Mouse (Mus musculus) left cerebral cortex, postnatal 25 days (tissue): ENCODE results near the gene Idua. TPM values are rescaled to one million over a fixed set of nuclear protein-coding genes. Genes with fewer than 3 reads are reported as not detected.
"Not testable (repeated sequence)": the region's sequence is repeated elsewhere in the genome, so short reads cannot be mapped to it uniquely, and the experiment has no call there.

Experiments used
- DNase-seq, 2 experiments: peaks; one replicate each; pipeline ENCODE4 v3.0.0; 2022; ENCODE audit warnings: low spot score in 2 of 2, mixed read lengths in 1 of 2
- intact Hi-C: fragments of 180-260 bp; cut with DNase I; formaldehyde crosslinking; loops from one replicate; pipeline ENCODE4 v1.15.1; 2025
- total RNA-seq, 2 experiments: library from RNA; stranded (reverse); gene quantifications; 2 replicates each; pipeline ENCODE4 v1.2.3; 2021

The Idua gene
- 10 to 100 TPM; 11.4 to 15.0 TPM for total RNA-seq

DNA sequence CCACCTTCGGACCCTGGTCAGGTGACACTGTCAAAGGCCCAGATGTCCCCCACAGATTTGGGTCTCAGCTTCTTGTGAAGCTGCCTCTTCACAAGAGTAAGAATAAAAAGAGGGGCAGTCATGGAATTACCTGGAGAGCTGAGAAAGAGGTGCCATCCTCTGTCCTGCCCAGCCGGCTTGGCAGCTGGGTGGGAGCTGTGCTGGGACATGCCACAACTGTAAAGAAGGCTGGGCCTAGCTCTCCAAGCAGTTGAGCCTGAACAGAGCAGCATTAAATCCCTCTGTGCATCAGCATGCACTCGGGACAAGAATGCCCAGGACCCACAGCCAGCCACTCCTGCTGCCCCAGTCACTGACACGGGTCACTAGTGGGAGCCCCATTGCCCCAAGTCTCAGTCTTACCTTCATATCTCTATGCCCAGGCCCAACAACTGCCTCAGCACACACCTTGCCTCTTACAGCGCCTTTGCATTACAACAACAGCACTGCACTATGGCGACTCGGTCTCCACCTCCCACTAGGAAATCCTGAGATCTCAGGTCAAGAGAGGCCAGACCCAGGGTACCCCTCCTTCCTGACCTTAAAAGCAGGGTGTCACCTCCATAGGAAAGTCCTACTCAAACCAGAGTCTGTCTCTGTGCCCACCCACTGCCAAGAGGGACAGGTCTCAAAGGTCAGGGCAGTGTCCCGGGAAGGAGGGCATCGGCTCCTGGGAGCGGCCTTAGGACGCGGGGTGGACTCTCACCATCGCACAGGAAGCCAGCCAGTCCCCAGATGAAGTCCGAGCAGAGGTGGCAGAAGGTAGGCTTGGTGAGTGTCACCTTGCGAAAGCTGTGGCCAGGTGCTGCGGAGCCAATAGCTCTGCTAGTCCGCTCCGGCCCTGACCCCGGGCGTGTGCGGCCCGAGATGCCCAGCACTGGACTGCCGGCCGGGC lies at the start of gene Idua:
Gene Idua (plus strand): TSS at position 634 of the 934 bp plus-strand sequence.
- intact Hi-C loops = no loop called here
- DNase-seq = no peak

DNA sequence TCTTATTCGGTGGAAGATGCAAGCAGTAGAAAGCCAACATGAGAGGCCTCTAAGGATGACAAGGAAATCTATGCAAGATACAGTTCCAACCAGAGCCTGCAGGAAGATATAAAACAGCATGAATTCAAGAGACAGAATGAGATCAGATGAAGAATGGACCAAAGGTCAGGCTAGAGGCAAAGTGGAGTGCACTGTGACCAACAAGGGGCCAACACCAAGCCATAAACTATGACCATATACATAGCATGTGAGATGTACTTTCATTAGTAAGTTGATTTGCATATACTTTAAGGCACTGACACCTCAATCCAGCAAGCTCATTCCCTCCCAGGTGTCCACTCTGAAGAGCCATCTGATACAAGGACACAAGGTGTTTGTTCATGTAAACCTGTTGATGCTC lies 49.7 kb upstream of the Idua start:
- intact Hi-C loops = no loop called here

DNA sequence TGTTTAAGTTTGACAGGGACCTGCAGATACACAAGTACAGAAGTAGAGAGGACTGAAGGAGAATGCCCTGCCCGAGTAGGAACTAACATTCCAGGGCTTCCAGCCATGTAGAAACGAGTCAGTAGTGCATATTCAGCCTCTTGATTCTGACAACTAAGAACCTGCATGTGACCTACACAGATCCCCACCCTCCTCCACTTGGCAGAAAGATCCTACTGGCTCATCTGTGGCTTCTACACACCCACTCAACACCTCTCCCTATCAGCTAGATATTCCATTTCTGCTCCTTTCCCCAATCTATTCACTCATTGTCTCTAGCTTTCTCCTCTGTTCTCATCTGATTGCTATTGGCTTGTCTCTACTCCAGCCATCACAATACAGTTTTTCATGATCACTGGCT lies 38.3 kb upstream of the Idua start:
- peak in 1 of 2 experiments; percentile 68 for DNase-seq
- intact Hi-C loops = no loop called here

More for the DNA sequence above, 49.7 kb upstream of the Idua start:
- DNase-seq = no peak

DNA sequence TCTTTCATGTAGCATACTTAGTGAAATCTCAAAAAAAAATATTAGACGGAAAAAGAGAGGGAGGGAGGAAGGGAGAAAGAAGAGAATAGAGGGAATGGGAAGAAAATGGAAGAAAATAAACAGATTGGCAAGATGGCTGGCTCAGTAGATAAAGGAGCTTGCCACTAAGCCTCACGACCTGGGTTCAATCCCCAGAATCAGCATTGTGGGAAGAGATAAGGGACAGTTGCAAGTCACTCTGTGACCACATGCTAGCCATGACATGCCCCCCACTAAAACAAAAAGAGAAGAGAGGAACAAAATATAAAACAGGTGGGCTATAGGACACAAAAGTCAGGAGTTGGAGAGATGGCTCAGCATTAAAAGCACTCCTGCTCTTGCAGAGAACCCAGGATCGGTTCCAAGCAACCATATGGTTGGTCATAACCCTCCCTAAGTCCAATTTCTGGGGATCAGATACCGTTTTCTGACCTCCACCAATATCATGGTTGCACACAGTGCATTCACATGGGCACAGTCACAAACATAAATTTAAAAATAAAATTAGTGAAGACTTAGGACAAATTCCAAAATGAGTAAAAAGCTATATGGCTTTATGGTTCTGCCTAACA lies 34.0 kb upstream of the Idua start:
- intact Hi-C loops = no loop called here
- DNase-seq = no peak

DNA sequence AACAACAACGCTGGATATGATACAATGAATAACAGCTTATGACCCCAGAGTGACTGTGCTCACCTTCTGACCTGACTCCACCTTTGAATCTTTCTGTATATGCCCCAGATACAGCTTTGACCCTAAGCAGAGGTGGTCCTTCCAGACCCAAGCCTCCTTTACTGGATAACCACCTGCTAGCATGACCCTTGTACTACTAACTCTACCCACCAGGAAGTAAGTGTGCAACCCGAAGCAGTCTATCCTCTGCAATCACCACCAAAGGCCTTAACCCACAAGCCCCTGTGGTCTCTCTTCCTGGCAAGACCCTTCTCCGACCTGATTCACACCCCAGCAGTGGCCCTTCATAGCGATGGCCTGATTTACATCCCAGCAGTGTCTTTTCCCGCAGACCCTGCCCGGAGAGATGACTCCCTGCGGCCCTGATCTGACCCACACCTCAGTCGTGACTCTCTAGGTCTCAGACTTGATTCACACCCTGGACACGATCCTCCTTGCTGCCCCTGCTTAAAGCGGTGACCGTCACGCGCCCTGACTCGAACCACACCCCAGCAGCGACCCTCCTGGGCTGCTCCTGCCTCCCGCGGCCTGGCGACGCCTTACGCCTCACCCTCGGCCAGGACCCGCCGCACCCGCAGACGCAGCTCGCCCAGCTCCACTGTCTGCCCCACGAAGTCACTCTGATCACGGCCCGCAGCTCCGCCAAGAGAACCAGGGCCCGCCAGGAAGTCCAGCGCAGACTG lies 31.1 kb upstream of the Idua start:
- DNase-seq = no peak

DNA sequence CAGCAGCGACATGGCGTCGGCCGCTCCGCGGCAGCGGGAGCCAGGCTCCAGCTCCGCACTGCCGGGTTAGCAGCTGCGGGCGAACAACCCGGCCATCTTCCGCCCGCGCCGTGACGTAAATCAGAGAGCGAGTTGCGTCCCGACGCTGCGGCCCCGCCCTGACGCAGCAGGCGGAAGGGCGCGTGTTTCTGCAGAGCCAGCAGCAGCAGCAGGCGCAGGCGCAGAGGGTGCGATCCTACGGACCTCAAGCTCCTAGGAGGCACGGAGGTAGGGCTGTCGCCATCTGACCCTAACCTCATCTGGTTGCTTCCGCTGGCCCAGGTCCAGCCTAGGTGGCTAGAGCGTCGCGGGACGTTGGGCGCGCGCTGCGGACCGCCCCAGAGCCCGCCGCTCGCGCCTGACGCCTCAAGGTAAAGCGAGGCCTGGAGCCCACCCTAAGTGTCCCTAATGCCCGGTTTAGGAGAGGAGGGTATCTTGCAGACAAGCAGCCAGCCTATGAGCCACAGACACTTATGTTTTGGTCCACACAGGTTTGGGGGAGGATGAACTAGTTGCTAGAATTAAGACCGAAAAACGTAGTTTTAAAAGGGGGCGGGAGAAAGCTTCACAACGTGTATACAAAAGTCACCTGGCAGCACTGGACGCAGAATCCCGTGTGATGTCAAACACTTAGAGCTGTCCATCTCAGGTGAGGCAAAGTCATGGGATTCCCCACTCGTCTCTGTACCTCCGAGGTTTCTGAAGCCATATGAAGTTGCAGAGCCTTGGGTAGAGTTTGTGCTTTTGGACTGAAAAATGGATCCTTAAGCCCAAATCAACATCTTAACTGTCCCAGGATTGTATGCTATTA lies 30.3 kb upstream of the Idua start, which contains the start of the genes Gak and Tmem175:
Gene Gak (minus strand): TSS at position 122 of the 850 bp plus-strand sequence.
Gene Tmem175 (plus strand): TSS at position 137 of the 850 bp plus-strand sequence.
- intact Hi-C loops = no loop called here
- DNase-seq = peak; percentile 95 to 96

More for the DNA sequence above, 31.1 kb upstream of the Idua start:
- intact Hi-C loops = no loop called here

DNA sequence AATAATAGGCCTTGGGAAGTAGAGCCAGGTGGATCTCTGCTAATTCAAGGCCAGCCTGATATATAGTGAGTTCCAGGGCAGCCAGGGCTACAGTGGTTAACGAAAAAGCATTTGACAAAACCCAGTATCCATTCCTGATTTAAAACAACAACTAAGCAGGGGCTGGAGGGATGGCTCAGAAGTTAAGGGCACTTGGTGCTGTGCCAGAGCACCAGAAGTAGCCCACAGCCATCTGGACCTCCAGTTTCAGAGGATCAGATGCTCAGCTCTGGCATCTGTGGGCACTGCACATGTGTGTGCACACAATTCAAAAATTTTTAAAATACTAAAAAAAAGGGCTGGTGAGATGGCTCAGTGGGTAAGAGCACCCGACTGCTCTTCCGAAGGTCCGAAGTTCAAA lies 26.5 kb upstream of the Idua start:
- DNase-seq = no peak
- intact Hi-C loops = no loop called here

DNA sequence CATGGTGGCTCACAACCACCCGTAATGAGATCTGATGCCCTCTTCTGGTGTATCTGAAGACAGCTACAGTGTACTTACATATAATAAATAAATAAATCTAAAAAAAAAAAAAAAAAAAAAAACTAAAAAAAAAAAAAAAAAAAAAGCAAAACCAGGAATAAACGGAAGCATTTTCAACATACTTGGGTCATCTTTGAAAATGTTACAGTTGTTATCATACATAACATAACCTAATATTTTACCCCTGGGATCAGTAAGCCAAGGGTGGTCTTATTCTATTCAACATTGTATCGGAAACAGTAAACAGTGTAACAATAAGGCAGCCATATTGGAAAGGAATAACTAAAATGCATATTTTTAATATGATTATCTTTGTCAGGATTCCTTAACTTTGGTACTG lies 26.0 kb upstream of the Idua start:
- DNase-seq, intact Hi-C loops: not testable (repeated sequence)

DNA sequence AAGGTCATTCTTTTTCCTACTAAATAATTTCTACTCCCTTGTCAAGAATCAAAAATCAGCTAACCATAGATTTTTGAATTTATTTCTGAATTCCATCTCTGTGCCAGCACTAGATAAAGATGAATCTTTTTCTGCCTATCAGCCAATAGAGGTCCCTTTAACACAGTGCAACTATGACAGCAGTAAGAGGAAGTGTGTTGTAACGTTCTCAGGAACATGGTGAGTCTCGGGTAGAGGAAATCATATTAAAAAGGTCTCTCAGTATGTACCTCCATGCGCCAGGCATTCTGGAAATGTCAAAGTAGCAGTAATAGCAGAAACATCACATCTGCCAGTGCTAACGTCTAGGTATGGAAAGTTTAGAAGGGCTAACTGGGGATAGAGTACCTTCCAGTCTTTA lies 24.0 kb upstream of the Idua start:
- DNase-seq = no peak
- intact Hi-C loops = no loop called here

DNA sequence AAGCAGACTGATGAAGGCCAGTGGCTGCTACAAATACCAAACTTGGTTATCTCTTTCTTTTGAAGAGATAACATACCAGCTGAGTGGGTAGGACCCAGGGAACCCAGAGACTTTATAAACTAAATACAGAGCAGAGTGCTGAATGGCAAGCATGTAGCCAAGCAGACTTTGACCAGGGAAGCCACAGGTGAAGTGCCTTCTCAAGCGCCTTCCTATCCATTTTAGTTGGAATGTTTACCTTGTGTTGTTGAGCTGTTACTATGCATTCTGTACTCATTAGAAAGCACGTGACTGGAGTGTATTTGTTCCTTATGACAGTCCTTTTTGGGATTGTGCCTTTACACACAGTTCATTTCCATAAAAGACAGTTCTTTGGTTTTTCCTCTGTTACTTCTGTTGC lies 16.5 kb upstream of the Idua start:
- intact Hi-C loops = loop anchor here (5.0 kb wide), 1 partner anchor 211 kb away; the partner anchor contains the start of gene Atp5k

DNA sequence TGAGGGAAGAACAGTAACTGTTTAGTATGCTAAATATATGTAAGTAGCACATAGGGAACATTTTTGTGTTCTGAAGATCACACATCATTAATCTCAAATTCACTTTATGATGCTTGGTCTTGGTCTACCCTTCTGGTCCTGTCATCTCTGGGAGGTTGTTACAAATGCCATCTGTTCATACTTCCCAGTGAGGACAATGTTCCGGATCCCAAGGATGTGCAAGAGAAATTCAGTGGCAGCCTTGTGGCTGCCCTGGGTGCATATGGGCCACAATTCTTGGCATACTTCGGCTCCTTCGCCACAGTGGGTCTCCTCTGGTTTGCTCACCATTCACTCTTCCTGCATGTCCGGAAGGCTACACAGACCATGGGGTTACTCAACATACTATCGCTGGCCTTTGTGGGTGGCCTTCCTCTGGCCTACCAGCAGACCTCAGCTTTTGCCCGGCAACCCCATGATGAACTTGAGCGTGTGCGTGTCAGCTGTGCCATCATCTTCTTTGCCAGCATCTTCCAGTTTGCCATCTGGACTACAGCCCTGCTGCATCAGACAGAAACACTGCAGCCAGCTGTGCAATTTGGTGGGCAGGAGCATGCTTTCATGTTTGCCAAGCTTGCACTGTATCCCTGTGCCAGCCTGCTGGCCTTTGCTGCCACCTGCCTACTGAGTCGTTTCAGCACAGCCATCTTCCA lies 14.3 kb upstream of the Idua start:
- peak in 1 of 2 experiments; percentile 66 for DNase-seq
- intact Hi-C loops = no loop called here

More for the DNA sequence above, 16.5 kb upstream of the Idua start:
- DNase-seq = no peak

DNA sequence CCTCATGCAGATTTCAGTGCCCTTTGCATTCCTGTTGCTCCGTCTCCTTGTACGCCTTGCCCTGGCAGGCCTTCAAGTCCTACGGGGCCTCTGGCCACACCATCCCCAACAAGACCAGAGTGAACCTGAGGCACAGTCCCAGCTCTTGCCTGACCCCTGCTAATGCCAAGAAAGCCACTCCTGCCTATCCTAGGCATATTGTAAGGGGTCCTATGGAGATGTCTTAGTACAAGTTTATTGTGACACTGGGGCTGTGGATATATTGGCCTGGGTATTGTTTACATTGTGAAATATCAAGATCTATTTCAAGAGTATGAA lies 13.8 kb upstream of the Idua start:
- intact Hi-C loops = no loop called here

DNA sequence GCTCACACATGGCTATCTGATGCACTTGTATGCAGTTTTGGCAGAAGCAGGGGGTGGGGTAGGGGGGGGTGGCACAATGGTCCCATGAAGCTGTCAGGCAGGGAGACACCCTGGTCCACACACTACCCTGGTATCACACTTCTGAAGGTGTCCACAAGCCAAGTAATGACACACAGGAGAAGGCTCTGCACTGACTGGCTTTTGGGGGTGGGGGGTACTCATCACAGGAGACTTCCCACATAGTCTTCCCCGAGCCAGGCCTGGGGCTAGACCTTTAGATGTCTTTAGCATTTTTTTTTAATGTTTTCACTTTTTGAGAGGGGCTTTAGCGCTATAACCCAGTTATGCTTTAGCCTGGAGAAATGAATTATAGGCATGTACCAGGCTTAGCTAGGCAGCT lies 12.8 kb upstream of the Idua start:
- intact Hi-C loops = no loop called here
- DNase-seq = no peak

More for the DNA sequence above, 13.8 kb upstream of the Idua start:
- peak in 1 of 2 experiments; percentile 1 for DNase-seq

DNA sequence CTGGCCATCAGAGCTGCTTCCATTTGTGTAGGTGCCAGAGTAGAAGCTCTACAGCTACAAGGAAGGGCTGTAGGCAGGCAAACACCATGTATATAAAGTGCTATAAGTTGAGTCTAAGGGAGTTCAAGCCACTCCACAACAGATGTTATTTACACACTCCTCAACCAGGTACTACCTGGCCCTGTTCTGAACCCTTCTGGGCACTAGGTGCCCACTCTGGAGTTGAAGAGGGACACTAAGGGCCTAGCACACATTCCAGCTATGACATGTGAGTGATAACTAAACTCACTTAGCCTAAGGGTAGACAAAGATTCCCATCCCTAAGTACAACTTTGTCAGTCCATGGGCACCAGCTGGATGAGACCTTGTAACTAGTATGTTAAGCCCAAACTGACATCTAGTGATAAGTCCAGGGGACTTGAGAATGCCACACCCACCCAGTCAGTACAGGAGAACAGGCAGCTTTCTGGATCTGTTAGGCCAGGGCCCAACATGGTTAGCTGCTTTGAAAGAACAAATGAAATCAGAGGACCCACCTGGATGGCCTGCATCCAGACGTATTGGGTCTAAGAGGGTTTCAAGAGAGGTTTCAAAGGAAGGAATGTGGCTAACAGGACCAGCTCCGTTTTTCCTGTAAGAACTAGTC lies 12.2 kb upstream of the Idua start:
- intact Hi-C loops = no loop called here
- DNase-seq = peak in 1 of 2 experiments; percentile 1

DNA sequence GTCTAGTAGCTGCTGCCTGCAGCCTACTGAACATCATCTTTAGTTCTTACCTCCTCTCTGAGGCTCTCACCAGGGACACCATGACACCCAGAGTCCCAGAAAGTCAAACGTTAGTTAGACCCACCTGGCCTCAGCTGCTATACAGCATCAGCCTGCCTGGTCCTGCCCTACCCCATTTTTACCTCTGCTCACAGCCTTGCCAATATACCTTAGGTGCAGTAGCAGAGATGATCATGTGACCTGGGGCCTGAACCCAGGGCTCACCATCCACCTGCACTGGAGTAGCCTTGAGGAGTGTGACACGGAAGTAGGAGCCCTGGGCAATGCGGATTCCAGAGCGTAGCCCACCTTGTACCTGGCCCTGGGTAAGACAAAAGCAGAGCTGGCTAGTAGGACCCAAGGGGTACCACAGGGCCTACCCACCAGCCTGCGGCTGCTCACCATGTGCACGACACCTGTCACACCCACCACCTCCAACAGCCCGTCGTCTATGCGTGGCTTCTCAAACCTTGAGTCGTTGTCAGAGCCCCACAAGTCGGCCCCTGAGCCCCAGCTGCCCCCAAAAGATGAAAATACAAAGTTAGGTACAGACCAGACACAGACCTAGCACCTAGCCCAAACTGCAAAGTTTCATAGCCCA lies 11.1 kb upstream of the Idua start:
- no peak for DNase-seq
- intact Hi-C loops = no loop called here

DNA sequence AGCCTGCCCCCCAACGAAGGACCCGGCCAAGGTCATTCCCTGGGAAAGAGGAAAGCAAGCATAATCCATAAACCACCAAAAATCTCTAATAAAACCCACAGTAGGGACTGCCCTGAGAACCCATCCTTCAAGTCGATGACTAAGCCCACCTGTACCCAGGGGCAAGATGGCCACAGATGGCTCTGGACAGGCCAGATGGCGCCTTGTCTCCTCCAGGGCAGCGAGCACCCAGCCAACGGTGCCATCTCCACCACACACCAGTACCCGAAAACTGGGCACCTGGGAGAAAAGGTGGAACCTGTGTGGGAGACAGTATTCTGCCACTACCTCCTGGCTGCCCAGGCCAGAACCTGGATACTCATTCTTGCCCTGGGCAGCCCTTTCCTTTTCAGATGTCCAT lies 9.8 kb upstream of the Idua start:
- intact Hi-C loops = loop anchor here (5.0 kb wide), 1 partner anchor 223 kb away; no protein-coding TSS in a partner anchor

DNA sequence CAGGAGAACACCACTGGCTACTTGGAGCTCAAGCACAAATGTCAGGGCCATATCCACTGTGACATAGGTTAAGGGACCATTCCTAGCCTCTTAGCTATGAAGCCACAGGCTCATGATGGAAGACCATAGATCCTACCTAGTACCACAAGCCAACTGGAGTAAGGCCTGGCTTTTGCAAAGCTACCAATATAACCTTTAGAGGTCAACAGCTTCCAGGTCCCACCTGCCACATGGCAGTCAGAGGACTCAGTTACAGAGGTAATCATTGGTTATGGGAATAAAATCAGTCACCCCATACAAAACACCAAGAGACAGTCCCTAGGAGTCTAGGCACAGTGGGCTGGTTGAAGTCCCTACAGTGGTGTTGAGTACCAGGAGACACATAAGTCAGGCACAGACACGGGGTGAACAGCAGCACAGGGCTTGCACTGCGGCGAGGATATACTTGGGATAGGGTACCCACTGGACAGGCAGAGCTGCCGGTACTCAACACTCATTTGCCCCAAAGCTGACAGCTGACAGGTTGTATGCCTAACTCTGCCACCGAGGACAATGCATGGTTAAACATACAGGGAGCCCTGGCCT lies 8.9 kb upstream of the Idua start:
- no peak for DNase-seq
- intact Hi-C loops = loop anchor here (5.0 kb wide), 1 partner anchor 224 kb away; no protein-coding TSS in a partner anchor

More for the DNA sequence above, 9.8 kb upstream of the Idua start:
- no peak for DNase-seq
